Mouse (Mus musculus): ENCODE data around the gene Tjp2. TPM values are rescaled to one million over a fixed set of nuclear protein-coding genes. Genes with fewer than 3 reads are reported as not detected.

The Tjp2 gene
- polyA plus RNA-seq, 1 experiment, result 22.1 TPM

DNA sequence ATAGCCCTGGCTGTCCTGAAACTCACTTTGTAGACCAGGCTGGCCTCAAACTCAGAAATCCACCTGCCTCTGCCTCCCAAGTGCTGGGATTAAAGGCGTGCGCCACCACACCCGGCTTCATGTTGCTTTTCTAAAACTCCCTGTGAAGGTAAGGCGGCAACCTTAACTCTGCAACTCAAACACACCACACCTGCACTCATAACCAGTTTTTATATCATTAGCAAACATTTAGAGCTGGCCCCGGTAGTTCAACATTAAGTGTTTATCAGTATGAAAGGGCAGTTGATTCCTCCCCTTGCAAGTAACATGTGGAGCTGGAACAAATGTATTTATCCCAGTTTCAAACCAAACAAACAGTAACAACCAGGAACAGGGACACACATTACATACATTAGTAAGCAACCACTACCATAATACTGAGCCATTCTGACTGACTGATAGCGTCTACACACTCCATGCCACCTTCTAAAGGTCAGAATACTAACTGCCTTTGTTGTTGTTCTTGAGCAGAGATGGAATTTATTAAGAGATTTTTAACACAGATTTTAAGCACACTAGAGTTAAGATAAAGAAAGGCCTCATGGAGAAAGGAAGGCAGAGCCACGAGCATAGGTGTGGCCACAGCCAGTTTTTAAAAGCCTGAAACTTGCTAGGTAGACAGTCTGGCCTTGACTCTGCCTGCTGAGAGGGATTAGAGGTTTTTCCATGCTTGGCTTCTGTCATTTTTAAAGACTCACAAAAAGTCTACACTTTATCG, 101.1 kb downstream of the Tjp2 start:
- H3K79me2 ChIP-seq (ENCODE audit: control insufficient read depth, insufficient read depth), result no peaks in the 10 kb centered on the region
- peaks cover 7% of the 10 kb centered on the region for H3K36me3 ChIP-seq (ENCODE audit: control insufficient read depth, insufficient read depth)
- H3K4me3 ChIP-seq (ENCODE audit: insufficient read depth, poor library complexity, severe bottlenecking), result no peak overlapping the region
- H3ac ChIP-seq (ENCODE audit: control insufficient read depth, insufficient read length, low read depth), result no peak overlapping the region
- TF ChIP-seq MAX (IDR thresholded peaks at IDR 0.05) (no peak), FOSL1 (IDR thresholded peaks at IDR 0.05; ENCODE audit: insufficient read depth, low read length, poor library complexity, severe bottlenecking) (no peak), CEBPB (IDR thresholded peaks at IDR 0.05; ENCODE audit: low read depth) (no peak), MYOD1 (IDR thresholded peaks at IDR 0.05; ENCODE audit: control insufficient read depth, insufficient read length, low read depth) (no peak), USF1 (IDR thresholded peaks at IDR 0.05; ENCODE audit: low read depth) (no peak), CTCF (IDR thresholded peaks at IDR 0.05; ENCODE audit: control insufficient read depth, insufficient read depth, insufficient read length) (no peak), MYOG (IDR thresholded peaks at IDR 0.05; ENCODE audit: control insufficient read depth, extremely low read depth, insufficient read length) (no peak)
- no peaks in the 10 kb centered on the region for H3K79me3 ChIP-seq (ENCODE audit: low read depth)
- no peaks in the 10 kb centered on the region for H3K27me3 ChIP-seq (ENCODE audit: control insufficient read depth, insufficient read depth, insufficient read length)

DNA sequence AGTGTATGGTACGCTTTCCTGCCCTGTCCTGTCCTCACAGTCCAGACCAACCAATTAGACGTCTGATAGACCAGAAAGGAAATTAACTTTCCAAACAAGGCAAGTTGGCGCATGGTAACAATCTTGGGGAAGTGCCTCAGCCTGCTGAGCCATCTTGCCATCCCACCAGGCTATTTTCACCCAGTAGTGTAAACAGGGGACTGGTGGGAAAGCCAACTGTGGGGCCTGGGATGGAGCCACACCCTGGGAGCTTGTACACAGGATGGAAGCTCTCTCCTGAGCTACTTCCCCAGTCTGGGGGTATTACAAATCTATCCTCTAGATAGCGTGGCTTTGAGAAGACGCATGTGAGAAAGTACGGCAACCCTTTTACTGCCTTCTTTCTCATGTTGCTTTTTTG, 101.7 kb downstream of the Tjp2 start:
- Histone ChIP-seq H3K79me2 (ENCODE audit: control insufficient read depth, insufficient read depth) (no peaks in the 10 kb centered on the region), H3K27me3 (ENCODE audit: control insufficient read depth, insufficient read depth, insufficient read length) (no peaks in the 10 kb centered on the region), H3K36me3 (ENCODE audit: control insufficient read depth, insufficient read depth) (peaks cover 7% of the 10 kb centered on the region), H3ac (ENCODE audit: control insufficient read depth, insufficient read length, low read depth) (no peak overlapping the region), H3K79me3 (ENCODE audit: low read depth) (no peaks in the 10 kb centered on the region), H3K4me3 (ENCODE audit: insufficient read depth, poor library complexity, severe bottlenecking) (no peak overlapping the region)
- TF ChIP-seq MAX (IDR thresholded peaks at IDR 0.05) (no peak), CEBPB (IDR thresholded peaks at IDR 0.05; ENCODE audit: low read depth) (no peak), CTCF (IDR thresholded peaks at IDR 0.05; ENCODE audit: control insufficient read depth, insufficient read depth, insufficient read length) (no peak), USF1 (IDR thresholded peaks at IDR 0.05; ENCODE audit: low read depth) (no peak), MYOG (IDR thresholded peaks at IDR 0.05; ENCODE audit: control insufficient read depth, extremely low read depth, insufficient read length) (no peak), FOSL1 (IDR thresholded peaks at IDR 0.05; ENCODE audit: insufficient read depth, low read length, poor library complexity, severe bottlenecking) (no peak), MYOD1 (IDR thresholded peaks at IDR 0.05; ENCODE audit: control insufficient read depth, insufficient read length, low read depth) (no peak)

DNA sequence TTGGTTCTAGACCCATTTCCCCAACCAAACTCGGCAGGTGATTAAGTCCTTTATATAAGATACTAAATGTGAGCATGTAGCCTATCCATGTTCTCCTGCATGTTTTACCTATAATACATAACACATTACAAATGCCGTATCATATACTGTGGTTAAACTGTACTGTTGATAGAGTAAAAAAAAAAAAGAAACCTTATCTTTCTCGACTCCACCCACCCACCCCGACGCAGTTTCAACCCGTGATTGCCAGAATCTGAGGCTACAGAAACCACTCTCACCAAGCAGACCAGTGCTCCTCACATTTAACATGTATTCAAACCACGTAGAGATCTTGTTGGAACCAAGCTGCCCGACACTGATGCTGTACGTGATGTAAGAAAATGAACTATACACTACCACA, 102.2 kb downstream of the Tjp2 start:
- peaks cover 7% of the 10 kb centered on the region for H3K36me3 ChIP-seq (ENCODE audit: control insufficient read depth, insufficient read depth)
- no peaks in the 10 kb centered on the region for H3K79me3 ChIP-seq (ENCODE audit: low read depth)
- H3K4me3 ChIP-seq (ENCODE audit: insufficient read depth, poor library complexity, severe bottlenecking), result no peak overlapping the region
- H3K27me3 ChIP-seq (ENCODE audit: control insufficient read depth, insufficient read depth, insufficient read length), result no peaks in the 10 kb centered on the region
- no peak overlapping the region for H3ac ChIP-seq (ENCODE audit: control insufficient read depth, insufficient read length, low read depth)
- TF ChIP-seq USF1 (IDR thresholded peaks at IDR 0.05; ENCODE audit: low read depth) (no peak), MYOD1 (IDR thresholded peaks at IDR 0.05; ENCODE audit: control insufficient read depth, insufficient read length, low read depth) (no peak), MAX (IDR thresholded peaks at IDR 0.05) (no peak), CTCF (IDR thresholded peaks at IDR 0.05; ENCODE audit: control insufficient read depth, insufficient read depth, insufficient read length) (no peak)
- no peaks in the 10 kb centered on the region for H3K79me2 ChIP-seq (ENCODE audit: control insufficient read depth, insufficient read depth)

DNA sequence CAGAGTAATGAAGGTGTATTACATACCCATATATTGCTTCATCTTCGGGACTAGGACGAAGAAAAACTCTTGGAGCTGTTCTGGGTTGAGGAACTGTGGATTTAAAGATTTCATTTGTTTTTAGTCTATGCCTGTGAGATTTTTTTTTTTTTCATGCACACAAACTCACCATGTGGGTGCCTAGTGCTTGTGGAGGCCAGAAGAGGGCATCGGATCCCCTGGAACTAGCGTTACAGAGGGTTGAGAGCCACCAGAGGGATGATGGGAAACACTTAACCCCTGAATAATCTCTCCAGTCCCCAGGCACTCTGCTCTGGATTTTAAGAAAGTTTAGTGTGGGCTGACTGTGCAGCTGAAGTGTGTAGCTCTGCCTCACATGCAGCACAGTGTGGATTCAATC, 104.0 kb downstream of the Tjp2 start:
- Histone ChIP-seq H3K79me2 (ENCODE audit: control insufficient read depth, insufficient read depth) (no peaks in the 10 kb centered on the region), H3K79me3 (ENCODE audit: low read depth) (no peaks in the 10 kb centered on the region), H3K27me3 (ENCODE audit: control insufficient read depth, insufficient read depth, insufficient read length) (no peaks in the 10 kb centered on the region), H3K4me3 (ENCODE audit: insufficient read depth, poor library complexity, severe bottlenecking) (no peak overlapping the region), H3ac (ENCODE audit: control insufficient read depth, insufficient read length, low read depth) (no peak overlapping the region), H3K36me3 (ENCODE audit: control insufficient read depth, insufficient read depth) (peaks cover 7% of the 10 kb centered on the region)
- no peak for TF ChIP-seq FOSL1 (IDR thresholded peaks at IDR 0.05; ENCODE audit: insufficient read depth, low read length, poor library complexity, severe bottlenecking)
- TF ChIP-seq MAX (IDR thresholded peaks at IDR 0.05), result no peak
- TF ChIP-seq CEBPB (IDR thresholded peaks at IDR 0.05; ENCODE audit: low read depth), result no peak
- no peak for TF ChIP-seq MYOD1 (IDR thresholded peaks at IDR 0.05; ENCODE audit: control insufficient read depth, insufficient read length, low read depth)
- TF ChIP-seq MYOG (IDR thresholded peaks at IDR 0.05; ENCODE audit: control insufficient read depth, extremely low read depth, insufficient read length), result no peak
- TF ChIP-seq CTCF (IDR thresholded peaks at IDR 0.05; ENCODE audit: control insufficient read depth, insufficient read depth, insufficient read length), result no peak
- no peak for TF ChIP-seq USF1 (IDR thresholded peaks at IDR 0.05; ENCODE audit: low read depth)

DNA sequence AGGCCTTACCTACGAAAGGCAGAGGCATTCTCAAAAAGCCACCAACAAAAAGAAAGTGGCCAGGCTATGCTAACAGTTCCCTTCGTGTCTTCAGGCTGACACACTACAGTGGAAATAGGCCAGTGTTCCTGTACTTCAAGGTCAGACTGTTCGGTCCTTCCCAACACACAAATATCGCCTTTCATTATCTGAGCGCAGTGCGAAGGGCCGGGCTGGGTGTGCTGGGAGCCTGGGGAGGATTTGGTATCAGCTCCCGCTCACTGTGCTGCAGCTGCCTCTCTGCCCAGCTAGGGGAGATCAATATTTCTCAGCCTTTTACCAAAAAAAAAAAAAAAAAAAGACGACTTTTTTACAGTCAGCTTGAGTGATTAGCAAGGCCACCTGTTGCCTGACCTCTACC, 106.1 kb downstream of the Tjp2 start:
- Histone ChIP-seq H3K36me3 (ENCODE audit: control insufficient read depth, insufficient read depth) (peaks cover 10% of the 10 kb centered on the region), H3K4me3 (ENCODE audit: insufficient read depth, poor library complexity, severe bottlenecking) (no peak overlapping the region), H3K79me2 (ENCODE audit: control insufficient read depth, insufficient read depth) (no peaks in the 10 kb centered on the region), H3K27me3 (ENCODE audit: control insufficient read depth, insufficient read depth, insufficient read length) (no peaks in the 10 kb centered on the region), H3K79me3 (ENCODE audit: low read depth) (no peaks in the 10 kb centered on the region), H3ac (ENCODE audit: control insufficient read depth, insufficient read length, low read depth) (no peak overlapping the region)
- no peak for TF ChIP-seq FOSL1 (IDR thresholded peaks at IDR 0.05; ENCODE audit: insufficient read depth, low read length, poor library complexity, severe bottlenecking)

DNA sequence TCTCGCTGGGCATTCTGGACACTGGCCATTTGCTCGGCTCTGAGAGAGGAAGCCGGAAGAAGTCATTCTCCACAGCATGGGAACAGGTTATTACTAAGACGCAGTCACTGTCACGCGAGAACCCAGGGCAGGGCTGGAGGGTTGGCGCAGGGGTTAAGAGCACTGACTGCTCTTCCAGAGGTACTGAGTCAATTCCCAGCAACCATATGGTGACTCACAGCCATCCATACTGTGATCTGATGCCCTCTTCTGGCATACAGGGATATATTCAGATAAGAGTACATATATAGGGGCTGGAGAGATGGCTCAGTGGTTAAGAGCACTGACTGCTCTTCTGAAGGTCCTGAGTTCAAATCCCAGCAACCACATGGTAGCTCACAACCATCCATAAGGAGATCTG, 113.2 kb downstream of the Tjp2 start:
- no peak overlapping the region for H3ac ChIP-seq (ENCODE audit: control insufficient read depth, insufficient read length, low read depth)
- no peaks in the 10 kb centered on the region for H3K79me2 ChIP-seq (ENCODE audit: control insufficient read depth, insufficient read depth)
- H3K36me3 ChIP-seq (ENCODE audit: control insufficient read depth, insufficient read depth), result peaks cover 11% of the 10 kb centered on the region
- H3K79me3 ChIP-seq (ENCODE audit: low read depth), result no peaks in the 10 kb centered on the region
- no peak overlapping the region for H3K4me3 ChIP-seq (ENCODE audit: insufficient read depth, poor library complexity, severe bottlenecking)
- TF ChIP-seq CEBPB (IDR thresholded peaks at IDR 0.05; ENCODE audit: low read depth) (no peak), FOSL1 (IDR thresholded peaks at IDR 0.05; ENCODE audit: insufficient read depth, low read length, poor library complexity, severe bottlenecking) (no peak), CTCF (IDR thresholded peaks at IDR 0.05; ENCODE audit: control insufficient read depth, insufficient read depth, insufficient read length) (no peak), MYOD1 (IDR thresholded peaks at IDR 0.05; ENCODE audit: control insufficient read depth, insufficient read length, low read depth) (no peak), MAX (IDR thresholded peaks at IDR 0.05) (no peak), MYOG (IDR thresholded peaks at IDR 0.05; ENCODE audit: control insufficient read depth, extremely low read depth, insufficient read length) (no peak), USF1 (IDR thresholded peaks at IDR 0.05; ENCODE audit: low read depth) (no peak)
- no peaks in the 10 kb centered on the region for H3K27me3 ChIP-seq (ENCODE audit: control insufficient read depth, insufficient read depth, insufficient read length)
